Mouse (Mus musculus): Measurements from ENCODE around the gene Cdk2ap2. TPM values are rescaled to one million over a fixed set of nuclear protein-coding genes. Genes with fewer than 3 reads are reported as not detected.

The Cdk2ap2 gene
- polyA plus RNA-seq, 1 experiment: 138 TPM

DNA sequence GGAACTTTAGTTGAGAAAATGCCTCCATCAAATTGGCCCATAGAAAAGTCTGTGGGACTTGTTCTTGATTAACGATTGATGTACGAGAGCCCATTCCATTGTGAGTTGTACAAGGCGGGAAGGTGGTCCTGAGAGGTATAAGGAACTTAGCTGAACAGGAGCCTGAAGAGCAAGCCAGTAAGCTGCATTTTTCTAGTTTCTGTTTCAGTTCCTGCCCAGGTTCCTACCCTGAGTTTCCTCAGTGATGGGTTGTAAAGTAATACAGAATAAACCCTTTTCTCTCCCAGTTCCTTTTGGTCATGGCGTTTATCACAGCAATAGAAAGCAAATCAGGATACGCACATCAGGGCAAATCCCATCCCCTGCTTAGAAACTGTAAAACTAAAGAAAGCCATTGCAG, 40.9 kb downstream of the Cdk2ap2 start:
- H3K27me3 ChIP-seq (replicated peaks; ENCODE audit: control insufficient read depth, insufficient read depth, low read length): no peaks in the 10 kb centered on the region
- no peaks in the 10 kb centered on the region for H3K4me1 ChIP-seq (ENCODE audit: control insufficient read depth, insufficient read depth, low read length)
- DNase-seq: no peak
- no peaks in the 10 kb centered on the region for H3K36me3 ChIP-seq (ENCODE audit: control insufficient read depth, insufficient read depth, low read length)
- TF ChIP-seq POLR2A (IDR thresholded peaks at IDR 0.05; ENCODE audit: low read depth, low read length) (no peak), CTCF (conservative IDR thresholded peaks at IDR 0.05; ENCODE audit: insufficient read depth, insufficient read length, low read depth, low read length) (no peak)
- no peak overlapping the region for H3K27ac ChIP-seq (ENCODE audit: insufficient read depth, low read depth, low read length)
- no peak overlapping the region for H3K4me3 ChIP-seq (ENCODE audit: insufficient read depth, low read depth, low read length)
- WGBS: 80% methylated on average over 5 of the region's 5 CpGs

DNA sequence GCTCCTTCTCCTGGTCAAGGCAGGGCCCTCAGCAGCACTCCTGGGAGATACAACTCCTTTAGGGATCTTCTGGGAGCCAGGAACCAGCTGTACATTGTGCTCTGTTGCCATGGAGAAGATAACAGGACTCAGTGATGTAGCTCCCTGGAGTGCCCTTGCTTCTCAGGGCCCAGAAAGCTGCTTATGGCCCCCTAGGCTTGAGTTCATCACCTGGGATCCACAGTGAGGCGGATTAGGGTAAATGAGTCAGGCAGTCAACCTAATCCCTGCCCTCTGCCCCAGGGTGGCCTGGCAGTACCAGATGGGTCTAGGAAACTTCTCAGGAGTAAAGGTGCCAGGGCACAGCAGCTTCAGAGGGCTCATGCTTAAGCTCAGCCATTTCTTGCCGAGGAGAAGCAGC, 42.5 kb downstream of the Cdk2ap2 start, which contains the start of gene Gpr152:
Gene Gpr152, plus strand, starts transcription at position 342 of the 400 bp plus-strand sequence.
- Histone ChIP-seq H3K27ac (ENCODE audit: insufficient read depth, low read depth, low read length) (no peak within 1 kb of the TSS), H3K27me3 (replicated peaks; ENCODE audit: control insufficient read depth, insufficient read depth, low read length) (no peaks in the 10 kb centered on the region), H3K4me1 (ENCODE audit: control insufficient read depth, insufficient read depth, low read length) (no peaks in the 10 kb centered on the region), H3K4me3 (ENCODE audit: insufficient read depth, low read depth, low read length) (no peak within 1 kb of the TSS), H3K36me3 (ENCODE audit: control insufficient read depth, insufficient read depth, low read length) (no peaks in the 10 kb centered on the region)
- WGBS: 89% methylated on average over 2 of the region's 2 CpGs
- no peak for TF ChIP-seq CTCF (conservative IDR thresholded peaks at IDR 0.05; ENCODE audit: insufficient read depth, insufficient read length, low read depth, low read length)
- TF ChIP-seq POLR2A (IDR thresholded peaks at IDR 0.05; ENCODE audit: low read depth, low read length): no peak
- no peak for DNase-seq

GRCm38 (mm10) chr19:4140147-4140546, 43.2 kb downstream of the Cdk2ap2 start:
- TF ChIP-seq POLR2A (IDR thresholded peaks at IDR 0.05; ENCODE audit: low read depth, low read length) (no peak), CTCF (conservative IDR thresholded peaks at IDR 0.05; ENCODE audit: insufficient read depth, insufficient read length, low read depth, low read length) (no peak)
- no peak overlapping the region for H3K27ac ChIP-seq (ENCODE audit: insufficient read depth, low read depth, low read length)
- WGBS: 60% methylated on average over 6 of the region's 6 CpGs

GRCm38 (mm10) chr19:4142416-4143173, 45.6 kb downstream of the Cdk2ap2 start:
- Histone ChIP-seq H3K4me1 (ENCODE audit: control insufficient read depth, insufficient read depth, low read length) (no peaks in the 10 kb centered on the region), H3K27me3 (replicated peaks; ENCODE audit: control insufficient read depth, insufficient read depth, low read length) (no peaks in the 10 kb centered on the region), H3K36me3 (ENCODE audit: control insufficient read depth, insufficient read depth, low read length) (no peaks in the 10 kb centered on the region), H3K4me3 (ENCODE audit: insufficient read depth, low read depth, low read length) (no peak overlapping the region), H3K27ac (ENCODE audit: insufficient read depth, low read depth, low read length) (no peak overlapping the region)
- DNase-seq: peak; percentile 75
- TF ChIP-seq CTCF (conservative IDR thresholded peaks at IDR 0.05; ENCODE audit: insufficient read depth, insufficient read length, low read depth, low read length): no peak
- TF ChIP-seq POLR2A (IDR thresholded peaks at IDR 0.05; ENCODE audit: low read depth, low read length): no peak
- 75% methylated on average over 18 of the region's 18 CpGs for WGBS

More at GRCm38 (mm10) chr19:4140147-4140546, 43.2 kb downstream of the Cdk2ap2 start:
- H3K4me3 ChIP-seq (ENCODE audit: insufficient read depth, low read depth, low read length): no peak overlapping the region
- no peaks in the 10 kb centered on the region for H3K27me3 ChIP-seq (replicated peaks; ENCODE audit: control insufficient read depth, insufficient read depth, low read length)
- no peaks in the 10 kb centered on the region for H3K4me1 ChIP-seq (ENCODE audit: control insufficient read depth, insufficient read depth, low read length)
- DNase-seq: no peak
- H3K36me3 ChIP-seq (ENCODE audit: control insufficient read depth, insufficient read depth, low read length): no peaks in the 10 kb centered on the region

GRCm38 (mm10) chr19:4143759-4144268, 46.8 kb downstream of the Cdk2ap2 start, which contains the start of gene Cabp4:
Gene Cabp4, minus strand, starts transcription at chr19:4144033.
- no peak within 1 kb of the TSS for H3K27ac ChIP-seq (ENCODE audit: insufficient read depth, low read depth, low read length)
- WGBS: 76% methylated on average over 7 of the region's 7 CpGs
- peaks cover 5% of the 10 kb centered on the region; the same call in 1 of the 2 replicates for H3K4me1 ChIP-seq (ENCODE audit: control insufficient read depth, insufficient read depth, low read length)

DNA sequence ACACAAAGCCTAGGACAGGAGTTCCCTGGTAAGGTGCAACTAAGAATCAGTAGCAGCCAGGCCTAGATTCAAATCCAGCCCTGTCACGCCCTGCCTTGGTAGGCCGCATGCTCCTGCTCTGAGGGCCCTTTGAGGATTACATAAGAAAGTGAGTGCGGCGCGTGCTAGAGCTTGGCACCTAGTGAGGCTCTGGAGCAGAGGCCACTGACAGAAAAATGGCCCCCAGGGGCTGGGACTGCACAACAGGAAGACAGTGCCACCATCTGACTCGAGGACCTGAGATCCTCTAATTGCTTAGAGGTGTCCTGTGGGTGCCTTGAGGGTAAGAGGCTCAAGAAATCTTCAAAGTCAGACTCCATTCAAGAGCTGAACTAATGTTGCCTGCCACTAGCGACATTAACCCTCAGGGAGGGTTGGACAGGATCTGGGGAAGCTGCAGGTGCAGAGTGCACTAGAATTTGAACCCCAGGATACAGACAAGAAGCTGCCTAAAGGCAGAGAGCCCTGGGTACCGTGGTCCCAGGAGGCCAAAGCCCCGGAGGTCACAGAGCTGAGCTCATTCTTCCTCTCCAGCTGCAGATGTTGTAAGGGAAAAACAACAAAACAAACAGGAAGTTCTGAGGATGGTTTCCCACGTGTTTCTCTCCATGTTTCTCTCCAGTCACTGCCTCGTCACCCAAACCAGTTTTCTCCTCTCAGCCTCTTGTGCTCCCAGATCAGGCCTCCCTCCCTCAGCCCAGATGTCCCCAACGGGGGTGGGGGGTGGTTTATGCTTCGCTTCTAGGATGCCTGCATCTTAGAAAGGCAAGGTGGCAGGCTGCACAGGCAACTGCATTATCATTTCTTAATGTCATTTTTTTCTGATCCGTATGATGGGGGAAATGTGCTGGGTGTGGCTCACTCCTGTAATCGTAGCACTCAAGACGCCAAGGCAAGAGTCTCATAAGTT, 47.8 kb downstream of the Cdk2ap2 start:
- no peaks in the 10 kb centered on the region for H3K27me3 ChIP-seq (replicated peaks; ENCODE audit: control insufficient read depth, insufficient read depth, low read length)
- no peak overlapping the region for H3K27ac ChIP-seq (ENCODE audit: insufficient read depth, low read depth, low read length)
- peaks cover 13% of the 10 kb centered on the region for H3K4me1 ChIP-seq (ENCODE audit: control insufficient read depth, insufficient read depth, low read length)
- peak; percentile 42 for DNase-seq
- H3K4me3 ChIP-seq (ENCODE audit: insufficient read depth, low read depth, low read length): no peak overlapping the region
- no peaks in the 10 kb centered on the region for H3K36me3 ChIP-seq (ENCODE audit: control insufficient read depth, insufficient read depth, low read length)
- WGBS: 73% methylated on average over 16 of the region's 16 CpGs
- TF ChIP-seq POLR2A (IDR thresholded peaks at IDR 0.05; ENCODE audit: low read depth, low read length): no peak
- TF ChIP-seq CTCF (conservative IDR thresholded peaks at IDR 0.05; ENCODE audit: insufficient read depth, insufficient read length, low read depth, low read length): no peak

More at GRCm38 (mm10) chr19:4143759-4144268, 46.8 kb downstream of the Cdk2ap2 start, which contains the start of gene Cabp4:
- no peak for DNase-seq
- Histone ChIP-seq H3K4me3 (ENCODE audit: insufficient read depth, low read depth, low read length) (no peak within 1 kb of the TSS), H3K36me3 (ENCODE audit: control insufficient read depth, insufficient read depth, low read length) (no peaks in the 10 kb centered on the region), H3K27me3 (replicated peaks; ENCODE audit: control insufficient read depth, insufficient read depth, low read length) (no peaks in the 10 kb centered on the region)
- TF ChIP-seq CTCF (conservative IDR thresholded peaks at IDR 0.05; ENCODE audit: insufficient read depth, insufficient read length, low read depth, low read length) (no peak), POLR2A (IDR thresholded peaks at IDR 0.05; ENCODE audit: low read depth, low read length) (no peak)
